Mouse (Mus musculus) hindbrain, embryonic 15.5 days (tissue): Measurements from ENCODE around the gene Cldn3. TPM values are rescaled to one million over a fixed set of nuclear protein-coding genes. Genes with fewer than 3 reads are reported as not detected.
"Not testable (repeated sequence)": the region's sequence is repeated elsewhere in the genome, so short reads cannot be mapped to it uniquely, and the experiment has no call there.

Experiments used
- ATAC-seq: fragments of 200-750 bp; cut with Nextera tagmentation; 2 replicates; pipeline ENCODE4 v1.8.0; 2017; ENCODE audit warnings: low read depth, moderate number of reproducible peaks, moderate TSS enrichment; ENCODE audit not compliant: low FRiP score
- H3K27ac ChIP-seq: fragments of 300-500 bp; sonication (generic); replicated peaks from 2 replicates; pipeline ENCODE4 v1.5.1; 2015; ENCODE audit warnings: mild to moderate bottlenecking, inconsistent platforms
- H3K27me3 ChIP-seq: fragments of 300-500 bp; sonication (generic); 2 replicates; pipeline ENCODE4 v1.6.1; 2015; ENCODE audit warnings: control low read depth, inconsistent platforms
- H3K36me3 ChIP-seq: fragments of 300-500 bp; sonication (generic); 2 replicates; pipeline ENCODE4 v1.6.1; 2015; ENCODE audit warnings: control low read depth, inconsistent platforms
- H3K4me1 ChIP-seq: fragments of 300-500 bp; sonication (generic); replicated peaks from 2 replicates; pipeline ENCODE4 v1.6.1; 2015; ENCODE audit warnings: control low read depth, inconsistent platforms
- H3K4me2 ChIP-seq: fragments of 300-500 bp; sonication (generic); 2 replicates; pipeline ENCODE4 v1.6.1; 2015; ENCODE audit warnings: moderate library complexity, mild to moderate bottlenecking, inconsistent platforms
- H3K4me3 ChIP-seq: fragments of 300-500 bp; sonication (generic); 2 replicates; pipeline ENCODE4 v1.5.1; 2015; ENCODE audit warnings: mild to moderate bottlenecking, inconsistent platforms
- H3K9ac ChIP-seq: fragments of 300-500 bp; sonication (generic); 2 replicates; pipeline ENCODE4 v1.6.1; 2015; ENCODE audit warnings: inconsistent platforms
- H3K9me3 ChIP-seq: fragments of 300-500 bp; sonication (generic); 2 replicates; pipeline ENCODE4 v1.6.1; 2016; ENCODE audit warnings: control low read depth, inconsistent platforms
- WGBS: fragments of 180-500 bp; shearing (Covaris S2); methylation state at CpG from one replicate; pipeline ENCODE4 v1.1.7; 2015; 5-methylcytosine and 5-hydroxymethylcytosine counted together
- polyA plus RNA-seq: library from polyadenylated mRNA; unstranded; fragments of >200 nt; fragmentation: Nextera tagmentation; extraction: Ambion mirVana; gene quantifications from 2 replicates; pipeline ENCODE4 v1.2.1, GENCODE M21; 2015

Gene Cldn3
- polyA plus RNA-seq: 2.2 and 2.8 TPM in 2 replicates

- Histone ChIP-seq H3K4me1 (peaks cover 16% of the 10 kb centered on the region), H3K4me3 (peak within 1 kb of the TSS; percentile 28), H3K9ac (no peak within 1 kb of the TSS), H3K27ac (no peak within 1 kb of the TSS), H3K27me3 (peaks cover 49% of the 10 kb centered on the region), H3K9me3 (no peaks in the 10 kb centered on the region), H3K36me3 (no peaks in the 10 kb centered on the region), H3K4me2 (peak within 1 kb of the TSS; percentile 45)
- ATAC-seq: peak; percentile 67
- 1% methylated on average over 25 of the region's 25 CpGs for WGBS
Observed at GRCm38 (mm10) chr5:134985633-134986297, at the start of gene Cldn3. Gene Cldn3, plus strand, starts transcription at chr5:134986214.

GRCm38 (mm10) chr5:134936626-134937185 is 49.3 kb upstream of the Cldn3 start:
- Histone ChIP-seq H3K4me3 (no peak overlapping the region), H3K9ac (no peak overlapping the region), H3K4me1 (peaks cover 6% of the 10 kb centered on the region), H3K27ac (no peak overlapping the region), H3K27me3 (no peaks in the 10 kb centered on the region), H3K4me2 (no peak overlapping the region), H3K9me3 (no peaks in the 10 kb centered on the region), H3K36me3 (no peaks in the 10 kb centered on the region)
- no peak for ATAC-seq
- 85% methylated on average over 6 of the region's 6 CpGs for WGBS

GRCm38 (mm10) chr5:134939069-134939468 is 46.9 kb upstream of the Cldn3 start:
- 82% methylated on average over 3 of the region's 3 CpGs for WGBS
- Histone ChIP-seq H3K36me3 (no peaks in the 10 kb centered on the region), H3K4me3 (no peak overlapping the region), H3K27me3 (no peaks in the 10 kb centered on the region), H3K9ac (no peak overlapping the region), H3K9me3 (no peaks in the 10 kb centered on the region), H3K27ac (no peak overlapping the region), H3K4me1 (no peaks in the 10 kb centered on the region), H3K4me2 (no peak overlapping the region)
- no peak for ATAC-seq

GRCm38 (mm10) chr5:134939554-134939953 is 46.5 kb upstream of the Cldn3 start:
- H3K9ac ChIP-seq, H3K9me3 ChIP-seq, H3K4me1 ChIP-seq, H3K27me3 ChIP-seq, H3K27ac ChIP-seq, ATAC-seq, H3K4me2 ChIP-seq, H3K36me3 ChIP-seq, H3K4me3 ChIP-seq: not testable (repeated sequence)
- 93% methylated on average over 3 of the region's 7 CpGs for WGBS

GRCm38 (mm10) chr5:134941472-134942209 is 44.4 kb upstream of the Cldn3 start:
- 86% methylated on average over 14 of the region's 14 CpGs for WGBS
- no peak for ATAC-seq
- H3K9ac ChIP-seq: no peak overlapping the region
- no peak overlapping the region for H3K27ac ChIP-seq
- peaks cover 16% of the 10 kb centered on the region for H3K27me3 ChIP-seq
- H3K9me3 ChIP-seq: no peaks in the 10 kb centered on the region
- H3K36me3 ChIP-seq: no peaks in the 10 kb centered on the region
- H3K4me2 ChIP-seq: no peak overlapping the region
- 0 out of 2 replicates have a peak, but pooled peaks cover 2% of the 10 kb centered on the region for H3K4me1 ChIP-seq
- no peak overlapping the region for H3K4me3 ChIP-seq

GRCm38 (mm10) chr5:134942740-134943139 is 43.3 kb upstream of the Cldn3 start:
- WGBS: 73% methylated on average over 2 of the region's 2 CpGs
- Histone ChIP-seq H3K9ac (no peak overlapping the region), H3K27ac (no peak overlapping the region), H3K27me3 (peaks cover 21% of the 10 kb centered on the region), H3K4me3 (no peak overlapping the region), H3K4me1 (0 out of 2 replicates have a peak, but pooled peaks cover 2% of the 10 kb centered on the region), H3K4me2 (no peak overlapping the region), H3K36me3 (no peaks in the 10 kb centered on the region), H3K9me3 (no peaks in the 10 kb centered on the region)
- no peak for ATAC-seq

- H3K27me3 ChIP-seq: peaks cover 21% of the 10 kb centered on the region
- 0 out of 2 replicates have a peak, but pooled peaks cover 2% of the 10 kb centered on the region for H3K4me1 ChIP-seq
- H3K4me2 ChIP-seq: no peak overlapping the region
- ATAC-seq: no peak
- no peak overlapping the region for H3K9ac ChIP-seq
- no peaks in the 10 kb centered on the region for H3K9me3 ChIP-seq
- H3K4me3 ChIP-seq: no peak overlapping the region
- H3K36me3 ChIP-seq: no peaks in the 10 kb centered on the region
- H3K27ac ChIP-seq: no peak overlapping the region
- 78% methylated on average over 5 of the region's 5 CpGs for WGBS
Observed at GRCm38 (mm10) chr5:134944179-134944578, 41.8 kb upstream of the Cldn3 start.

- no peaks in the 10 kb centered on the region for H3K9me3 ChIP-seq
- H3K4me2 ChIP-seq: no peak overlapping the region
- peaks cover 21% of the 10 kb centered on the region for H3K27me3 ChIP-seq
- ATAC-seq: no peak
- H3K4me3 ChIP-seq: no peak overlapping the region
- H3K9ac ChIP-seq: no peak overlapping the region
- H3K27ac ChIP-seq: no peak overlapping the region
- H3K4me1 ChIP-seq: 0 out of 2 replicates have a peak, but pooled peaks cover 2% of the 10 kb centered on the region
- 47% methylated on average over 19 of the region's 19 CpGs for WGBS
- H3K36me3 ChIP-seq: no peaks in the 10 kb centered on the region
Observed at GRCm38 (mm10) chr5:134945266-134945959, 40.6 kb upstream of the Cldn3 start.

GRCm38 (mm10) chr5:134946063-134946856 is 39.8 kb upstream of the Cldn3 start:
- no peak for ATAC-seq
- Histone ChIP-seq H3K27ac (no peak overlapping the region), H3K4me1 (0 out of 2 replicates have a peak, but pooled peaks cover 2% of the 10 kb centered on the region), H3K4me3 (no peak overlapping the region), H3K9ac (no peak overlapping the region), H3K36me3 (no peaks in the 10 kb centered on the region), H3K9me3 (no peaks in the 10 kb centered on the region), H3K27me3 (peaks cover 21% of the 10 kb centered on the region), H3K4me2 (peak overlapping the region; percentile 1; the same call in 1 of the 2 replicates)
- WGBS: 24% methylated on average over 41 of the region's 43 CpGs

- 0 out of 2 replicates have a peak, but pooled peaks cover 2% of the 10 kb centered on the region for H3K4me1 ChIP-seq
- peaks cover 21% of the 10 kb centered on the region for H3K27me3 ChIP-seq
- H3K4me3 ChIP-seq: no peak within 1 kb of the TSS
- no peaks in the 10 kb centered on the region for H3K9me3 ChIP-seq
- ATAC-seq: no peak
- WGBS: 13% methylated on average over 11 of the region's 11 CpGs
- no peak within 1 kb of the TSS for H3K27ac ChIP-seq
- H3K4me2 ChIP-seq: peak within 1 kb of the TSS; percentile 1; the same call in 1 of the 2 replicates
- no peaks in the 10 kb centered on the region for H3K36me3 ChIP-seq
- H3K9ac ChIP-seq: no peak within 1 kb of the TSS
Observed at GRCm38 (mm10) chr5:134946857-134947255, 39.2 kb upstream of the Cldn3 start, which contains the start of gene Cldn4. Gene Cldn4, minus strand, starts transcription at chr5:134946934.
